Mouse (Mus musculus) MEL (cell line): ENCODE data around the gene Cav1. TPM values are rescaled to one million over a fixed set of nuclear protein-coding genes. Genes with fewer than 3 reads are reported as not detected.

ENCODE experiments used
- DNase-seq: peaks from one replicate; pipeline ENCODE4 v3.0.0; 2011; ENCODE audit warnings: low read depth, low spot score
- H3K27ac ChIP-seq: 2 replicates; pipeline ENCODE4 v1.5.1; 2012; ENCODE audit warnings: low read depth, mild to moderate bottlenecking, control low read depth, low read length, moderate library complexity; ENCODE audit not compliant: control insufficient read depth
- H3K27me3 ChIP-seq, 2 experiments: fragments of 150-350 bp in 1 of 2; sonication (generic) in 1 of 2; 2 replicates each; pipeline ENCODE4 v1.6.1; 2012; ENCODE audit warnings: low read length in 2 of 2, mild to moderate bottlenecking in 2 of 2, improper control_type of control experiment in 1 of 2, moderate library complexity in 1 of 2; ENCODE audit not compliant: insufficient read depth in 2 of 2, control insufficient read depth in 1 of 2
- H3K36me3 ChIP-seq, 2 experiments: 2 replicates each; pipeline ENCODE4 v1.6.1; 2012 to 2014; ENCODE audit warnings: low read length in 2 of 2, improper control_type of control experiment in 1 of 2, inconsistent platforms in 1 of 2, mild to moderate bottlenecking in 1 of 2; ENCODE audit not compliant: insufficient read depth in 2 of 2, control insufficient read depth in 1 of 2
- H3K4me1 ChIP-seq, 2 experiments: fragments of 150-350 bp in 1 of 2; sonication (generic) in 1 of 2; 2 replicates each; pipeline ENCODE4 v1.6.1; 2012; ENCODE audit warnings: low read length in 2 of 2, improper control_type of control experiment in 1 of 2, mild to moderate bottlenecking in 1 of 2; ENCODE audit not compliant: insufficient read depth in 2 of 2, control insufficient read depth in 1 of 2
- H3K4me3 ChIP-seq, 2 experiments: fragments of 150-350 bp in 1 of 2; sonication (generic) in 1 of 2; 2 replicates each; pipeline ENCODE4 v1.5.1; 2012; ENCODE audit warnings: low read depth in 2 of 2, low read length in 2 of 2, mild to moderate bottlenecking in 2 of 2, moderate library complexity in 2 of 2, control low read depth in 1 of 2, improper control_type of control experiment in 1 of 2; ENCODE audit not compliant: control insufficient read depth in 1 of 2, insufficient read depth in 1 of 2
- H3K79me2 ChIP-seq: 2 replicates; pipeline ENCODE4 v1.6.1; 2012; ENCODE audit warnings: mild to moderate bottlenecking, low read length, moderate library complexity; ENCODE audit not compliant: control insufficient read depth, poor library complexity, insufficient read depth
- H3K9ac ChIP-seq: 2 replicates; pipeline ENCODE4 v1.6.1; 2012; ENCODE audit warnings: low read depth, mild to moderate bottlenecking, control low read depth, low read length, moderate library complexity; ENCODE audit not compliant: control insufficient read depth, poor library complexity, severe bottlenecking
- H3K9me3 ChIP-seq: fragments of 150-350 bp; sonication (generic); replicated peaks from 2 replicates; pipeline ENCODE4 v1.6.1; 2012; ENCODE audit warnings: mild to moderate bottlenecking, low read length, improper control_type of control experiment, moderate library complexity; ENCODE audit not compliant: insufficient read depth
- CHD1 ChIP-seq: IDR thresholded peaks from 2 replicates; pipeline ENCODE4 v1.6.1; 2012; ENCODE audit warnings: low read depth, mild to moderate bottlenecking, inconsistent platforms, low read length, improper control_type of control experiment
- CTCF ChIP-seq, 3 experiments: IDR thresholded peaks in 2 of 3; conservative IDR thresholded peaks in 1 of 3; 2 replicates each; pipeline ENCODE4 v1.5.1; 2011 to 2012; ENCODE audit warnings: low read length in 3 of 3, low read depth in 2 of 3, mild to moderate bottlenecking in 2 of 3, improper control_type of control experiment in 1 of 3, inconsistent platforms in 1 of 3, mixed read lengths in 1 of 3, moderate library complexity in 1 of 3; ENCODE audit not compliant: control insufficient read depth in 1 of 3, insufficient read depth in 1 of 3, poor library complexity in 1 of 3, severe bottlenecking in 1 of 3
- ELF1 ChIP-seq: IDR thresholded peaks from 2 replicates; pipeline ENCODE4 v1.6.1; 2014; ENCODE audit warnings: low read depth, mild to moderate bottlenecking, inconsistent platforms, low read length, improper control_type of control experiment, moderate library complexity
- KAT2A ChIP-seq: conservative IDR thresholded peaks from 2 replicates; pipeline ENCODE4 v1.6.1; 2012; ENCODE audit warnings: low read depth, low read length, improper control_type of control experiment, inconsistent platforms
- MAX ChIP-seq: IDR thresholded peaks from 2 replicates; pipeline ENCODE4 v1.6.1; 2011; ENCODE audit warnings: low read length, improper control_type of control experiment
- MAZ ChIP-seq: IDR thresholded peaks from 2 replicates; pipeline ENCODE4 v1.6.1; 2012; ENCODE audit warnings: low read depth, mild to moderate bottlenecking, inconsistent platforms, low read length, improper control_type of control experiment
- MEF2A ChIP-seq: IDR thresholded peaks from 2 replicates; pipeline ENCODE4 v1.6.1; 2014; ENCODE audit warnings: low read depth, mild to moderate bottlenecking, inconsistent platforms, low read length, improper control_type of control experiment; ENCODE audit not compliant: poor library complexity, insufficient replicate concordance, severe bottlenecking; ENCODE audit errors: extremely low read depth
- MXI1 ChIP-seq: IDR thresholded peaks from 2 replicates; pipeline ENCODE4 v1.6.1; 2011; ENCODE audit warnings: mild to moderate bottlenecking, low read depth, low read length, improper control_type of control experiment
- MYC ChIP-seq: IDR thresholded peaks from 2 replicates; pipeline ENCODE4 v1.6.1; 2011; ENCODE audit warnings: low read depth, mild to moderate bottlenecking, low read length, improper control_type of control experiment, moderate library complexity
- NRF1 ChIP-seq: IDR thresholded peaks from 2 replicates; pipeline ENCODE4 v1.6.1; 2014; ENCODE audit warnings: low read depth, mild to moderate bottlenecking, inconsistent platforms, low read length, improper control_type of control experiment, moderate library complexity; ENCODE audit not compliant: poor library complexity, insufficient read depth, severe bottlenecking
- POLR2A ChIP-seq, 2 experiments: IDR thresholded peaks; 2 replicates each; pipeline ENCODE4 v1.6.1; 2011 to 2012; ENCODE audit warnings: low read length in 2 of 2, mild to moderate bottlenecking in 2 of 2, control low read depth in 1 of 2, improper control_type of control experiment in 1 of 2, low read depth in 1 of 2, moderate library complexity in 1 of 2; ENCODE audit not compliant: control insufficient read depth in 1 of 2, insufficient read depth in 1 of 2, poor library complexity in 1 of 2
- POLR2AphosphoS2 ChIP-seq: IDR thresholded peaks from 2 replicates; pipeline ENCODE4 v1.6.1; 2011; ENCODE audit warnings: low read length, improper control_type of control experiment
- POLR2AphosphoS5 ChIP-seq: IDR thresholded peaks from 2 replicates; pipeline ENCODE4 v1.6.1; 2012; ENCODE audit warnings: low read depth, borderline replicate concordance, mild to moderate bottlenecking, inconsistent platforms, low read length, moderate library complexity, mixed read lengths
- RAD21 ChIP-seq: IDR thresholded peaks from 2 replicates; pipeline ENCODE4 v1.6.1; 2011; ENCODE audit warnings: mild to moderate bottlenecking, low read depth, low read length, improper control_type of control experiment
- SIN3A ChIP-seq: IDR thresholded peaks from 2 replicates; pipeline ENCODE4 v1.6.1; 2012; ENCODE audit warnings: low read length, improper control_type of control experiment, inconsistent platforms
- SMC3 ChIP-seq: IDR thresholded peaks from 2 replicates; pipeline ENCODE4 v1.6.1; 2011; ENCODE audit warnings: low read depth, low read length, improper control_type of control experiment
- TAL1 ChIP-seq: IDR thresholded peaks from 2 replicates; pipeline ENCODE4 v1.6.1; 2012; ENCODE audit warnings: mild to moderate bottlenecking, inconsistent platforms, low read length, moderate library complexity, mixed read lengths
- TBP ChIP-seq: IDR thresholded peaks from 2 replicates; pipeline ENCODE4 v1.8.0; 2011; ENCODE audit warnings: low read depth, low read length, improper control_type of control experiment
- UBTF ChIP-seq: IDR thresholded peaks from 2 replicates; pipeline ENCODE4 v1.6.1; 2012; ENCODE audit warnings: low read depth, mild to moderate bottlenecking, inconsistent platforms, low read length, improper control_type of control experiment, moderate library complexity, borderline replicate concordance; ENCODE audit not compliant: insufficient read depth
- USF2 ChIP-seq, 2 experiments: IDR thresholded peaks; 2 replicates each; pipeline ENCODE4 v1.6.1; 2011 to 2012; ENCODE audit warnings: improper control_type of control experiment in 2 of 2, low read length in 2 of 2, borderline replicate concordance in 1 of 2, inconsistent platforms in 1 of 2, low read depth in 1 of 2, mild to moderate bottlenecking in 1 of 2; ENCODE audit not compliant: insufficient read depth in 1 of 2
- ZMIZ1 ChIP-seq: IDR thresholded peaks from 2 replicates; pipeline ENCODE4 v1.6.1; 2012; ENCODE audit warnings: low read depth, mild to moderate bottlenecking, inconsistent platforms, low read length, improper control_type of control experiment, moderate library complexity
- ZNF384 ChIP-seq: IDR thresholded peaks from 2 replicates; pipeline ENCODE4 v1.6.1; 2012; ENCODE audit warnings: low read depth, mild to moderate bottlenecking, inconsistent platforms, low read length, improper control_type of control experiment
- polyA plus RNA-seq, 2 experiments: library from polyadenylated mRNA; stranded (reverse) in 1 of 2; unstranded in 1 of 2; fragments of >175 nt in 1 of 2; fragments of >200 nt in 1 of 2; gene quantifications; 2 replicates each; pipeline versions ENCODE4 v1.2.1 to v1.2.4; 2012; ENCODE audit warnings: low replicate concordance in 2 of 2, low read depth in 1 of 2; ENCODE audit not compliant: insufficient read length in 2 of 2, insufficient read depth in 1 of 2, missing spikeins in 1 of 2
- total RNA-seq: library from RNA; depleted of rRNA; stranded (reverse); fragments of 300-350 nt; gene quantifications from 2 replicates; pipeline ENCODE4 v1.2.3, GENCODE M21; 2012

Cav1 gene
- total and polyA plus RNA-seq, 3 experiments = not detected

DNA sequence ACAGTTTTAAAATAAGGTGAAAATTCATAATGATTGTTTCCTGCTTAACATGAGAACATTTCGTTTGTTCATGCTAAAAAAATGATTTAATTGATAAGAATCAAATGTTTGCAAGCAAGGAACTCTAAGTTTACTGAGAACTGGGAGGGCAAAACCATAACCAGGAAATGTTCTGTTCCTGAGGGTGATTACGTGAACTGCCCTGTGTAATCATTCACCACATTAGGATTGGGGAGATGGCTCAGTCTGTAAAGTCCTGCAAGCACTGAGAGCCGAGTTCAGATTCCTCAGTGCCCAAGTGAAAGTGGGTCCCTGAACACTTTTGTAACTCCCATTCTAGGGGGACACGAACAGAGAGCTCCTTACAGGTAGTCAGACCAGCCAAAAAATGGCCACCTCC is 41.1 kb upstream of the Cav1 start:
- H3K27ac ChIP-seq = no peak overlapping the region
- no peaks in the 10 kb centered on the region for H3K79me2 ChIP-seq
- H3K9ac ChIP-seq = no peak overlapping the region
- no peaks in the 10 kb centered on the region for H3K4me1 ChIP-seq
- DNase-seq = no peak
- no peaks in the 10 kb centered on the region for H3K27me3 ChIP-seq
- H3K36me3 ChIP-seq = no peaks in the 10 kb centered on the region
- no peak for TF ChIP-seq UBTF
- TF ChIP-seq POLR2A (IDR thresholded peaks at IDR 0.05; ENCODE audit: control insufficient read depth in 1 of 2, insufficient read depth in 1 of 2, low read depth in 1 of 2, low read length in 2 of 2, poor library complexity in 1 of 2) = no peak
- TF ChIP-seq SMC3 = no peak
- no peak for TF ChIP-seq POLR2AphosphoS5
- TF ChIP-seq SIN3A = no peak
- no peak for TF ChIP-seq MAX
- TF ChIP-seq CHD1 = no peak
- TF ChIP-seq ELF1 = no peak
- TF ChIP-seq TAL1 = no peak
- TF ChIP-seq ZNF384 = no peak
- no peak for TF ChIP-seq POLR2AphosphoS2
- TF ChIP-seq TBP = no peak
- TF ChIP-seq MYC = no peak
- TF ChIP-seq MAZ = no peak
- no peak for TF ChIP-seq MXI1
- H3K9me3 ChIP-seq = no peaks in the 10 kb centered on the region
- no peak overlapping the region for H3K4me3 ChIP-seq

DNA sequence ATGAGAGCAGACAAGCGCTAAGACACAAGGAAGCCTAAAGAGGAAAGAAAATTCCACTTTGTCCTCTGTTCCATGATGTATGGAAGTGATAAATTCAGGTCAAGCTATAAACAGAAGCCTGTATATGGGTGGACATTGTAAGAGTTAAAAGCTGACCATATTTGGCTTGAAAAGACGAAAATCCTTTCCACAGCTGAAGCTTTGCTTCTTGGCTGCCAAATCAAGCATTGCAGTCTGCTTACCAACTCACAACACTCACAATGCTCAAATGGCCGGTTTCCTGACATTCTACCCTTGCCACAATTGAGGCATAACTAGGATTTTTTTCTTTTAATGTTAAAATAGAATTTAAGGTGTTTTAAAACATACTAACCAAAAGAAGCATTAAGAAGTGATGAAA is 39.7 kb upstream of the Cav1 start:
- no peaks in the 10 kb centered on the region for H3K4me1 ChIP-seq
- H3K9me3 ChIP-seq = no peaks in the 10 kb centered on the region
- H3K36me3 ChIP-seq = no peaks in the 10 kb centered on the region
- DNase-seq = no peak
- H3K4me3 ChIP-seq = no peak overlapping the region
- TF ChIP-seq NRF1 = no peak
- no peak for TF ChIP-seq MEF2A
- no peak for TF ChIP-seq KAT2A
- TF ChIP-seq CTCF (IDR thresholded peaks at IDR 0.05 in 2 of 3, conservative IDR thresholded peaks at IDR 0.05 in 1 of 3; ENCODE audit: control insufficient read depth in 1 of 3, insufficient read depth in 1 of 3, low read depth in 2 of 3, low read length in 3 of 3, poor library complexity in 1 of 3, severe bottlenecking in 1 of 3) = no peak
- no peak for TF ChIP-seq ZMIZ1
- no peak for TF ChIP-seq RAD21
- TF ChIP-seq USF2 (IDR thresholded peaks at IDR 0.05; ENCODE audit: borderline replicate concordance in 1 of 2, insufficient read depth in 1 of 2, low read depth in 1 of 2, low read length in 2 of 2) = no peak
- no peak overlapping the region for H3K9ac ChIP-seq
- no peaks in the 10 kb centered on the region for H3K27me3 ChIP-seq
- H3K27ac ChIP-seq = no peak overlapping the region
- no peaks in the 10 kb centered on the region for H3K79me2 ChIP-seq
